Mouse (Mus musculus) gastrocnemius, adult 18-20 months (tissue): ENCODE data around the gene Grk2. TPM values are rescaled to one million over a fixed set of nuclear protein-coding genes. Genes with fewer than 3 reads are reported as not detected.

Experiments used
- microRNA-seq: library from miRNA; unstranded; fragments of <30 nt; microRNA quantifications from one replicate; pipeline ENCODE4 v1.2.0, GENCODE M21; 2021
- total RNA-seq, 2 experiments: library from RNA; stranded (reverse); gene quantifications; 2 replicates each; pipeline ENCODE4 v1.2.3; 2021

The Grk2 gene
- total RNA-seq, 2 experiments from 2014 or later = 50.7 to 60.8 TPM

Small RNA genes within 50 kb of the gene (microRNA-seq; reads per million reads assigned to microRNA genes)
- gene Mir6985 = 1.0 reads per million

Other genes starting within 250 kb of the Grk2 start
- gene Gstp3, start 246.7 kb downstream of the Grk2 start, total RNA-seq = not detected
- gene Cabp2, start 224.6 kb downstream of the Grk2 start, total RNA-seq = not detected
- gene Cdk2ap2, start 209.0 kb downstream of the Grk2 start, total RNA-seq = 10 to 100 TPM; 18.7 to 19.9 TPM
- gene Pitpnm1, start 206.2 kb downstream of the Grk2 start, total RNA-seq = 1 to 10 TPM; 2.0 to 3.7 TPM
- 10 to 100 TPM; 82.2 to 84.7 TPM for gene Aip, start 180.4 kb downstream of the Grk2 start, total RNA-seq
- not detected for gene Gpr152, start 166.4 kb downstream of the Grk2 start, total RNA-seq
- gene Cabp4, start 162.2 kb downstream of the Grk2 start, total RNA-seq = not detected
- gene Coro1b, start 157.6 kb downstream of the Grk2 start, total RNA-seq = 10 to 100 TPM; 11.9 to 13.4 TPM
- not detected for gene Ptprcap, start 152.6 kb downstream of the Grk2 start, total RNA-seq
- 10 to 100 TPM; 24.8 to 25.9 TPM for gene Rps6kb2, start 142.9 kb downstream of the Grk2 start, total RNA-seq
- 10 to 100 TPM; 21.8 to 30.3 TPM for gene Carns1, start 130.7 kb downstream of the Grk2 start, total RNA-seq
- 1 to 10 TPM; 5.5 to 5.9 TPM for gene Tbc1d10c, start 114.9 kb downstream of the Grk2 start, total RNA-seq
- 100 to 1,000 TPM; 200 to 201 TPM for gene Ppp1ca, start 114.2 kb downstream of the Grk2 start, total RNA-seq
- gene Rad9a, start 104.6 kb downstream of the Grk2 start, total RNA-seq = 1 to 10 TPM; 2.6 to 2.8 TPM
- gene Clcf1, start 92.0 kb downstream of the Grk2 start, total RNA-seq = under 1 TPM; 0.34 to 0.47 TPM
- gene AC109138.7, start 91.9 kb downstream of the Grk2 start, total RNA-seq = not detected
- 10 to 100 TPM; 16.3 to 17.8 TPM for gene Pold4, start 74.3 kb downstream of the Grk2 start, total RNA-seq
- gene Ssh3, start 37.0 kb downstream of the Grk2 start, total RNA-seq = 1 to 10 TPM; 2.8 to 3.4 TPM
- under 1 TPM; 0.16 to 0.81 TPM for gene Ankrd13d, start 23.1 kb downstream of the Grk2 start, total RNA-seq
- gene Kdm2a, start 92.1 kb upstream of the Grk2 start, total RNA-seq = 10 to 100 TPM; 33.4 to 36.8 TPM
- gene Rhod, start 133.2 kb upstream of the Grk2 start, total RNA-seq = under 1 TPM; 0.27 to 0.31 TPM
- gene Syt12, start 171.2 kb upstream of the Grk2 start, total RNA-seq = 1 to 10 TPM; 1.9 to 2.1 TPM
- not detected for gene 2010003K11Rik, start 192.4 kb upstream of the Grk2 start, total RNA-seq
- gene Pcx, start 204.2 kb upstream of the Grk2 start, total RNA-seq = 100 to 1,000 TPM in 1 of 2 experiments, 10 to 100 TPM in 1; 57.4 to 111 TPM